Comparison of ENCODE assay signal across 8 mouse cellular contexts in genomic region chr11:69325628-69326407, GRCm38 (mm10). TPM values are rescaled to one million over a fixed set of nuclear protein-coding genes. Genes with fewer than 3 reads are reported as not detected.
DNase-seq lines count a peak whose midpoint lies in the region; ATAC-seq and TF ChIP-seq lines count a peak whose summit lies in the region.

Kcnab3 (plus strand) TSS chr11:69326258.

- no peak for TF ChIP-seq CTCF in lung, postnatal 0 days (IDR thresholded peaks at IDR 0.05)

- H3K9me3 ChIP-seq in ES-E14 (ENCODE audit: control insufficient read depth, insufficient read depth, low read depth, low read length): no peaks in the 10 kb centered on the region
- H3K9me3 ChIP-seq in hindbrain, embryonic 10.5 days: no peaks in the 10 kb centered on the region
- H3K9me3 ChIP-seq in lung, postnatal 0 days (ENCODE audit: low read length): no peaks in the 10 kb centered on the region

- no peak within 1 kb of the TSS for H3K27ac ChIP-seq in ES-E14 (ENCODE audit: insufficient read depth, low read depth, low read length, poor library complexity, severe bottlenecking)
- peak within 1 kb of the TSS; percentile 86 for H3K27ac ChIP-seq in hindbrain, embryonic 10.5 days
- H3K27ac ChIP-seq in lung, postnatal 0 days (ENCODE audit: low read length): peak within 1 kb of the TSS; percentile 48; the same call in 1 of the 2 replicates

- no peaks in the 10 kb centered on the region; the same call in 1 of the 2 replicates for H3K36me3 ChIP-seq in ES-E14 (ENCODE audit: control insufficient read depth, insufficient read depth, low read length, poor library complexity, severe bottlenecking)
- H3K36me3 ChIP-seq in hindbrain, embryonic 10.5 days: peaks cover 3% of the 10 kb centered on the region
- no peaks in the 10 kb centered on the region for H3K36me3 ChIP-seq in lung, postnatal 0 days (ENCODE audit: insufficient read depth, low read length)

- TF ChIP-seq EP300 in lung, postnatal 0 days (IDR thresholded peaks at IDR 0.05): 0 out of 2 replicates have a peak, but pooled peaks have one; percentile 7

- H3K4me2 ChIP-seq in lung, postnatal 0 days (replicated peaks; ENCODE audit: low read depth, low read length): peak within 1 kb of the TSS; percentile 99

- peak within 1 kb of the TSS; percentile 41 for H3K9ac ChIP-seq in ES-E14 (ENCODE audit: insufficient read depth, low read depth, low read length, poor library complexity, severe bottlenecking)
- peak within 1 kb of the TSS; percentile 37; the same call in 1 of the 2 replicates for H3K9ac ChIP-seq in lung, postnatal 0 days (replicated peaks; ENCODE audit: low read depth)

- WGBS in hindbrain, embryonic 10.5 days: 12% methylated on average over 26 of the region's 26 CpGs
- 11% methylated on average over 25 of the region's 26 CpGs for WGBS in lung, postnatal 0 days

- peak; percentile 76 for ATAC-seq in lung, postnatal 0 days

- peak within 1 kb of the TSS; percentile 72 to 74 for H3K4me3 ChIP-seq in ES-E14 (ENCODE audit: insufficient read depth in 1 of 2, low read depth in 1 of 2, low read length in 2 of 2, poor library complexity in 1 of 2, severe bottlenecking in 1 of 2)
- peak within 1 kb of the TSS; percentile 58 for H3K4me3 ChIP-seq in hindbrain, embryonic 10.5 days
- H3K4me3 ChIP-seq in lung, postnatal 0 days (ENCODE audit: low read depth, low read length): peak within 1 kb of the TSS; percentile 48

- DNase-seq in ES-E14 (ENCODE audit: low read depth, low spot score): peak; percentile 85
- peak; percentile 79 to 85 for DNase-seq in cerebellum, adult 18-20 months
- DNase-seq in forelimb bud, embryonic 11.5 days (ENCODE audit: low read depth, low spot score): peak; percentile 71
- DNase-seq in hindbrain, embryonic 10.5 days (ENCODE audit: low spot score): peak; percentile 85
- peak; percentile 90 for DNase-seq in layer of hippocampus, adult 9-11 months
- DNase-seq in lung, postnatal 0 days (ENCODE audit: low spot score): peak; percentile 98
- peak; percentile 49 for DNase-seq in ovary, postnatal 10 days (ENCODE audit: low spot score)
- DNase-seq in thymus, postnatal 0 days (ENCODE audit: low spot score): peak; percentile 93

- H3K4me1 ChIP-seq in ES-E14 (ENCODE audit: control insufficient read depth in 2 of 2, insufficient read depth in 2 of 2, low read length in 2 of 2, poor library complexity in 1 of 2): peaks cover 0 to 10% of the 10 kb centered on the region in 2 experiments; a peak in 2 of 4 replicates
- peaks cover 54% of the 10 kb centered on the region for H3K4me1 ChIP-seq in hindbrain, embryonic 10.5 days (replicated peaks)
- H3K4me1 ChIP-seq in lung, postnatal 0 days (ENCODE audit: insufficient read depth, low read depth, low read length): peaks cover 20% of the 10 kb centered on the region

- peaks cover 46% of the 10 kb centered on the region for H3K27me3 ChIP-seq in hindbrain, embryonic 10.5 days (ENCODE audit: insufficient read depth, poor library complexity, severe bottlenecking)
- no peaks in the 10 kb centered on the region for H3K27me3 ChIP-seq in lung, postnatal 0 days (replicated peaks; ENCODE audit: insufficient read depth, low read length)

- in situ Hi-C loops in ES-E14 (cut with MboI; ENCODE audit: low sequenced_read_pairs in 2 of 2, unreplicated experiment in 2 of 2): no loop called here

TF ChIP-seq in ES-E14, 5 proteins besides CTCF, POLR2A, EP300 and RAD21:
- TF ChIP-seq ZC3H11A (IDR thresholded peaks at IDR 0.05; ENCODE audit: borderline replicate concordance, low read depth, low read length) (no peak), MAFK (IDR thresholded peaks at IDR 0.05; ENCODE audit: insufficient read depth, low read depth, low read length) (no peak), HCFC1 (IDR thresholded peaks at IDR 0.05; ENCODE audit: borderline replicate concordance, insufficient read depth, low read length) (no peak; the same call in 1 of the 2 replicates), CHD2 (IDR thresholded peaks at IDR 0.05; ENCODE audit: low read depth, low read length) (no peak), ZNF384 (IDR thresholded peaks at IDR 0.05; ENCODE audit: low read depth, low read length) (no peak)

RNA-seq across cellular contexts. Expression of gene Kcnab3, which starts in this region (rescaled TPM):
- total RNA-seq in ES-E14 (2012; rRNA removed): 1.6 and 2.2 TPM in 2 replicates
- polyA plus RNA-seq in hindbrain, embryonic 10.5 days (2016; fragmentation: Nextera tagmentation; extraction: Ambion mirVana): 1.2 and 2.7 TPM in 2 replicates
- polyA plus RNA-seq in lung, postnatal 0 days (2015; fragmentation: Nextera tagmentation; extraction: Ambion mirVana): 0.86 and 0.93 TPM in 2 replicates
- polyA plus RNA-seq in thymus, postnatal 0 days (2015; fragmentation: Nextera tagmentation; extraction: Ambion mirVana): 0.18 and 0.24 TPM in 2 replicates

Comparison
In these comparisons a context has a peak if more than half of its experiments do, and no peak if none do; other contexts are left out.
1. Peak in DNase-seq, ATAC-seq, H3K4me3 ChIP-seq, H3K27ac ChIP-seq, H3K9ac ChIP-seq and H3K4me2 ChIP-seq in lung, postnatal 0 days; RNA of the gene not detected or under 1 TPM.
2. Peak in DNase-seq in thymus, postnatal 0 days; RNA of the gene not detected or under 1 TPM.